Mouse (Mus musculus): Measurements from ENCODE around the gene Clk3. TPM values are rescaled to one million over a fixed set of nuclear protein-coding genes. Genes with fewer than 3 reads are reported as not detected.
A peak's percentile ranks its signal among the peaks of the same experiment; 100 is the strongest.

The Clk3 gene
- total and polyA plus RNA-seq, 3 experiments = 36.9 to 119 (median 56.8) TPM

- Histone ChIP-seq H3K36me3 (replicated peaks) (peaks cover 28% of the 10 kb centered on the region), H3K9me3 (replicated peaks) (0 out of 2 replicates have a peak, but pooled peaks cover 3% of the 10 kb centered on the region), H3K4me1 (ENCODE audit: insufficient read depth, low read depth, low read length) (peaks cover 25% of the 10 kb centered on the region), H3K4me3 (ENCODE audit: low read depth, low read length) (peak overlapping the region; percentile 96), H3K27me3 (ENCODE audit: insufficient read depth, low read length) (peaks cover 5% of the 10 kb centered on the region; the same call in 1 of the 2 replicates)
- DNase-seq (ENCODE audit: low spot score) (peak; percentile 15), ATAC-seq (ENCODE audit: extremely low read depth, insufficient number of reproducible peaks, low FRiP score, poor library complexity, severe bottlenecking) (no peak)
- TF ChIP-seq POLR2AphosphoS5 (IDR thresholded peaks at IDR 0.05; ENCODE audit: insufficient replicate concordance, low read depth, low read length) (no peak), TAL1 (conservative IDR thresholded peaks at IDR 0.05; ENCODE audit: low read depth, low read length) (no peak), GATA1 (IDR thresholded peaks at IDR 0.05; ENCODE audit: borderline replicate concordance, low read length) (no peak), CTCF (IDR thresholded peaks at IDR 0.05; ENCODE audit: low read depth, low read length) (no peak), GATA2 (IDR thresholded peaks at IDR 0.05; ENCODE audit: borderline replicate concordance, low read depth, low read length) (no peak)
Measured at GRCm38 (mm10) chr9:57708720-57709274, 56.9 kb downstream of the Clk3 start.

GRCm38 (mm10) chr9:57708068-57708719, 57.5 kb downstream of the Clk3 start, which contains the start of gene Edc3:
TSS of gene Edc3 (plus strand) at chr9:57708540.
- peak; percentile 68 for ATAC-seq (ENCODE audit: extremely low read depth, insufficient number of reproducible peaks, low FRiP score, poor library complexity, severe bottlenecking)
- H3K27me3 ChIP-seq (ENCODE audit: insufficient read depth, low read length) = peaks cover 8% of the 10 kb centered on the region
- H3K36me3 ChIP-seq (replicated peaks) = peaks cover 23% of the 10 kb centered on the region
- 0 out of 2 replicates have a peak, but pooled peaks cover 3% of the 10 kb centered on the region for H3K9me3 ChIP-seq (replicated peaks)
- DNase-seq (ENCODE audit: low spot score) = peak; percentile 95
- H3K4me1 ChIP-seq (ENCODE audit: insufficient read depth, low read depth, low read length) = peaks cover 25% of the 10 kb centered on the region
- no peak for TF ChIP-seq GATA2 (IDR thresholded peaks at IDR 0.05; ENCODE audit: borderline replicate concordance, low read depth, low read length)
- TF ChIP-seq GATA1 (IDR thresholded peaks at IDR 0.05; ENCODE audit: borderline replicate concordance, low read length) = no peak
- no peak for TF ChIP-seq CTCF (IDR thresholded peaks at IDR 0.05; ENCODE audit: low read depth, low read length)
- TF ChIP-seq POLR2AphosphoS5 (IDR thresholded peaks at IDR 0.05; ENCODE audit: insufficient replicate concordance, low read depth, low read length) = no peak
- no peak for TF ChIP-seq TAL1 (conservative IDR thresholded peaks at IDR 0.05; ENCODE audit: low read depth, low read length)
- peak within 1 kb of the TSS; percentile 96 for H3K4me3 ChIP-seq (ENCODE audit: low read depth, low read length)

GRCm38 (mm10) chr9:57706496-57706895, 59.2 kb downstream of the Clk3 start:
- TF ChIP-seq TAL1 (conservative IDR thresholded peaks at IDR 0.05; ENCODE audit: low read depth, low read length) (no peak), CTCF (IDR thresholded peaks at IDR 0.05; ENCODE audit: low read depth, low read length) (no peak), GATA2 (IDR thresholded peaks at IDR 0.05; ENCODE audit: borderline replicate concordance, low read depth, low read length) (no peak), POLR2AphosphoS5 (IDR thresholded peaks at IDR 0.05; ENCODE audit: insufficient replicate concordance, low read depth, low read length) (no peak), GATA1 (IDR thresholded peaks at IDR 0.05; ENCODE audit: borderline replicate concordance, low read length) (no peak)
- ATAC-seq (ENCODE audit: extremely low read depth, insufficient number of reproducible peaks, low FRiP score, poor library complexity, severe bottlenecking) = no peak
- H3K9me3 ChIP-seq (replicated peaks) = 0 out of 2 replicates have a peak, but pooled peaks cover 3% of the 10 kb centered on the region
- H3K36me3 ChIP-seq (replicated peaks) = peaks cover 10% of the 10 kb centered on the region
- DNase-seq (ENCODE audit: low spot score) = no peak
- H3K27me3 ChIP-seq (ENCODE audit: insufficient read depth, low read length) = peaks cover 24% of the 10 kb centered on the region
- H3K4me3 ChIP-seq (ENCODE audit: low read depth, low read length) = no peak overlapping the region
- peaks cover 25% of the 10 kb centered on the region for H3K4me1 ChIP-seq (ENCODE audit: insufficient read depth, low read depth, low read length)

Other genes starting within 250 kb of the Clk3 start
- 88.8 and 106 TPM in 2 replicates for gene Cox5a, start 244.6 kb downstream of the Clk3 start, total RNA-seq (2014; fragmentation: Nextera tagmentation)
- 129 and 181 TPM in 2 replicates for gene Cox5a, start 244.6 kb downstream of the Clk3 start, total RNA-seq (2017)
- gene Cox5a, start 244.6 kb downstream of the Clk3 start, polyA plus RNA-seq (2012) = 455 and 528 TPM in 2 replicates
- gene Fam219b, start 228.3 kb downstream of the Clk3 start, total RNA-seq (2014; fragmentation: Nextera tagmentation) = 8.1 and 9.5 TPM in 2 replicates
- gene Fam219b, start 228.3 kb downstream of the Clk3 start, total RNA-seq (2017) = 12.2 and 15.5 TPM in 2 replicates
- 11.3 and 16.8 TPM in 2 replicates for gene Fam219b, start 228.3 kb downstream of the Clk3 start, polyA plus RNA-seq (2012)
- gene Mpi, start 213.1 kb downstream of the Clk3 start, total RNA-seq (2014; fragmentation: Nextera tagmentation) = 11.1 and 12.3 TPM in 2 replicates
- gene Mpi, start 213.1 kb downstream of the Clk3 start, total RNA-seq (2017) = 12.1 and 12.5 TPM in 2 replicates
- 2.5 and 4.4 TPM in 2 replicates for gene Mpi, start 213.1 kb downstream of the Clk3 start, polyA plus RNA-seq (2012)
- gene Scamp2, start 204.9 kb downstream of the Clk3 start, total RNA-seq (2014; fragmentation: Nextera tagmentation) = 18.0 and 26.6 TPM in 2 replicates
- gene Scamp2, start 204.9 kb downstream of the Clk3 start, total RNA-seq (2017) = 16.6 and 19.4 TPM in 2 replicates
- gene Scamp2, start 204.9 kb downstream of the Clk3 start, polyA plus RNA-seq (2012) = 7.4 and 19.2 TPM in 2 replicates
- gene Ulk3, start 176.4 kb downstream of the Clk3 start, total RNA-seq (2014; fragmentation: Nextera tagmentation) = 14.1 and 14.3 TPM in 2 replicates
- 10.0 and 10.5 TPM in 2 replicates for gene Ulk3, start 176.4 kb downstream of the Clk3 start, total RNA-seq (2017)
- 3.3 and 3.4 TPM in 2 replicates for gene Ulk3, start 176.4 kb downstream of the Clk3 start, polyA plus RNA-seq (2012)
- not detected in 2 replicates for gene Cplx3, start 159.6 kb downstream of the Clk3 start, total RNA-seq (2014; fragmentation: Nextera tagmentation)
- gene Cplx3, start 159.6 kb downstream of the Clk3 start, total RNA-seq (2017) = 0.11 TPM in 1 of 2 replicates, not detected in the other
- gene Cplx3, start 159.6 kb downstream of the Clk3 start, polyA plus RNA-seq (2012) = not detected in 2 replicates
- gene Lman1l, start 145.1 kb downstream of the Clk3 start, total RNA-seq (2014; fragmentation: Nextera tagmentation) = not detected in 2 replicates
- not detected in 2 replicates for gene Lman1l, start 145.1 kb downstream of the Clk3 start, total RNA-seq (2017)
- gene Lman1l, start 145.1 kb downstream of the Clk3 start, polyA plus RNA-seq (2012) = not detected in 2 replicates
- 118 and 125 TPM in 2 replicates for gene Csk, start 112.2 kb downstream of the Clk3 start, total RNA-seq (2014; fragmentation: Nextera tagmentation)
- 151 and 154 TPM in 2 replicates for gene Csk, start 112.2 kb downstream of the Clk3 start, total RNA-seq (2017)
- gene Csk, start 112.2 kb downstream of the Clk3 start, polyA plus RNA-seq (2012) = 311 and 332 TPM in 2 replicates
- not detected in 2 replicates for gene Cyp1a2, start 82.2 kb downstream of the Clk3 start, total RNA-seq (2014; fragmentation: Nextera tagmentation)
- not detected in 2 replicates for gene Cyp1a2, start 82.2 kb downstream of the Clk3 start, total RNA-seq (2017)
- gene Cyp1a2, start 82.2 kb downstream of the Clk3 start, polyA plus RNA-seq (2012) = not detected in 2 replicates
- gene Cyp1a1, start 77.9 kb downstream of the Clk3 start, total RNA-seq (2014; fragmentation: Nextera tagmentation) = not detected in 2 replicates
- not detected in 2 replicates for gene Cyp1a1, start 77.9 kb downstream of the Clk3 start, total RNA-seq (2017)
- gene Cyp1a1, start 77.9 kb downstream of the Clk3 start, polyA plus RNA-seq (2012) = not detected in 2 replicates
- gene Edc3, start 57.3 kb downstream of the Clk3 start, total RNA-seq (2014; fragmentation: Nextera tagmentation) = 11.6 and 13.2 TPM in 2 replicates
- 5.7 and 5.9 TPM in 2 replicates for gene Edc3, start 57.3 kb downstream of the Clk3 start, total RNA-seq (2017)
- gene Edc3, start 57.3 kb downstream of the Clk3 start, polyA plus RNA-seq (2012) = 9.5 and 9.8 TPM in 2 replicates
- gene Arid3b, start 70.9 kb upstream of the Clk3 start, total RNA-seq (2014; fragmentation: Nextera tagmentation) = 16.7 and 19.5 TPM in 2 replicates
- 6.1 and 7.2 TPM in 2 replicates for gene Arid3b, start 70.9 kb upstream of the Clk3 start, total RNA-seq (2017)
- gene Arid3b, start 70.9 kb upstream of the Clk3 start, polyA plus RNA-seq (2012) = 4.0 and 7.4 TPM in 2 replicates
- 155 and 159 TPM in 2 replicates for gene Ubl7, start 145.1 kb upstream of the Clk3 start, total RNA-seq (2014; fragmentation: Nextera tagmentation)
- gene Ubl7, start 145.1 kb upstream of the Clk3 start, total RNA-seq (2017) = 19.1 and 21.1 TPM in 2 replicates
- 72.5 and 110 TPM in 2 replicates for gene Ubl7, start 145.1 kb upstream of the Clk3 start, polyA plus RNA-seq (2012)
- not detected in 2 replicates for gene Sema7a, start 174.3 kb upstream of the Clk3 start, total RNA-seq (2014; fragmentation: Nextera tagmentation)
- gene Sema7a, start 174.3 kb upstream of the Clk3 start, total RNA-seq (2017) = not detected in 2 replicates
- 0.01 TPM in 1 of 2 replicates, not detected in the other for gene Sema7a, start 174.3 kb upstream of the Clk3 start, polyA plus RNA-seq (2012)
- gene Cyp11a1, start 240.6 kb upstream of the Clk3 start, total RNA-seq (2014; fragmentation: Nextera tagmentation) = 0.68 and 1.7 TPM in 2 replicates
- 16.7 and 18.2 TPM in 2 replicates for gene Cyp11a1, start 240.6 kb upstream of the Clk3 start, total RNA-seq (2017)
- 0.12 and 0.20 TPM in 2 replicates for gene Cyp11a1, start 240.6 kb upstream of the Clk3 start, polyA plus RNA-seq (2012)

Data from G1E (cell line).